In genomic region chr2:179689761-179690160, GRCm38 (mm10) we compare ENCODE assay signal across 24 mouse cellular contexts.
DNase-seq lines count a peak whose midpoint lies in the region; ATAC-seq and TF ChIP-seq lines count a peak whose summit lies in the region.
"Had no signal": no experiment of that assay in that cellular context is flagged by ENCODE, and none has a peak within 500 bp of the region (broad histone marks: within the 10 kb centered on the region; RNA-seq: fewer than 3 reads in every experiment).

No protein-coding gene starts in this region.

- no peak for TF ChIP-seq CTCF in lung, postnatal 0 days (IDR thresholded peaks at IDR 0.05)

- no peak overlapping the region for H3K4me2 ChIP-seq in lung, postnatal 0 days (replicated peaks; ENCODE audit: low read depth, low read length)
- H3K4me2 ChIP-seq: embryonic facial prominence, embryonic 12.5 days; embryonic facial prominence, embryonic 15.5 days; heart, embryonic 12.5 days; heart, embryonic 15.5 days; hindbrain, embryonic 13.5 days had no signal

- no peaks in the 10 kb centered on the region for H3K27me3 ChIP-seq in lung, postnatal 0 days (replicated peaks; ENCODE audit: insufficient read depth, low read length)

- ATAC-seq in lung, postnatal 0 days = peak; percentile 27
- ATAC-seq: CD4-positive, CD25-positive, alpha-beta regulatory T cell, adult 4 months; hindbrain, embryonic 16.5 days had no signal

- WGBS in lung, postnatal 0 days = 46% methylated on average over 3 of the region's 3 CpGs

- H3K27ac ChIP-seq in lung, postnatal 0 days (ENCODE audit: low read length) = no peak overlapping the region
- H3K27ac ChIP-seq: embryonic facial prominence, embryonic 12.5 days; embryonic facial prominence, embryonic 15.5 days; gastrocnemius, adult 2 months; heart, embryonic 15.5 days; hindbrain, embryonic 13.5 days had no signal

- no peaks in the 10 kb centered on the region for H3K36me3 ChIP-seq in lung, postnatal 0 days (ENCODE audit: insufficient read depth, low read length)
- H3K36me3 ChIP-seq: embryonic facial prominence, embryonic 12.5 days; embryonic facial prominence, embryonic 15.5 days; heart, embryonic 12.5 days; heart, embryonic 15.5 days; hindbrain, embryonic 10.5 days; hindbrain, embryonic 13.5 days had no signal

- H3K4me3 ChIP-seq in lung, postnatal 0 days (ENCODE audit: low read depth, low read length) = no peak overlapping the region
- H3K4me3 ChIP-seq: embryonic facial prominence, embryonic 12.5 days; embryonic facial prominence, embryonic 15.5 days; gastrocnemius, adult 2 months; heart, embryonic 12.5 days; heart, embryonic 15.5 days; hindbrain, embryonic 10.5 days; hindbrain, embryonic 13.5 days had no signal

- H3K9ac ChIP-seq in lung, postnatal 0 days (replicated peaks; ENCODE audit: low read depth) = no peak overlapping the region
- H3K9ac ChIP-seq: embryonic facial prominence, embryonic 12.5 days; embryonic facial prominence, embryonic 15.5 days; forebrain, postnatal 0 days; heart, embryonic 12.5 days; heart, embryonic 15.5 days; hindbrain, embryonic 13.5 days had no signal

- TF ChIP-seq EP300 in lung, postnatal 0 days (IDR thresholded peaks at IDR 0.05) = no peak

- DNase-seq in adrenal gland, postnatal 14 days = peak; percentile 11
- no peak for DNase-seq in adrenal gland, postnatal 25 days
- peak; percentile 24 for DNase-seq in lung, postnatal 0 days (ENCODE audit: low spot score)
- DNase-seq in lung, postnatal 4 days = no peak
- peak; percentile 19 for DNase-seq in lung, postnatal 14 days
- DNase-seq in heart, adult 18-20 months = no peak
- DNase-seq: cerebellum, adult 11 months; cerebellum, adult 2 months; cerebellum, adult 9-11 months; cerebellum, postnatal 25 days; forebrain, postnatal 0 days; gastrocnemius, adult 2 months; gastrocnemius, postnatal 14 days; heart, adult 11 months; heart, postnatal 10 days; heart, postnatal 36 days had no signal

- no peaks in the 10 kb centered on the region for H3K4me1 ChIP-seq in lung, postnatal 0 days (ENCODE audit: insufficient read depth, low read depth, low read length)
- H3K4me1 ChIP-seq: embryonic facial prominence, embryonic 12.5 days; embryonic facial prominence, embryonic 15.5 days; heart, embryonic 12.5 days; heart, embryonic 15.5 days had no signal

- no peaks in the 10 kb centered on the region for H3K9me3 ChIP-seq in lung, postnatal 0 days (ENCODE audit: low read length)
- H3K9me3 ChIP-seq: embryonic facial prominence, embryonic 12.5 days; embryonic facial prominence, embryonic 15.5 days; heart, embryonic 12.5 days; heart, embryonic 15.5 days; hindbrain, embryonic 10.5 days; hindbrain, embryonic 13.5 days had no signal

Comparison
In these comparisons a context has a peak if more than half of its experiments do, and no peak if none do; other contexts are left out.
1. DNase-seq: peak in adrenal gland, postnatal 14 days (single experiment), lung, postnatal 0 days (single experiment) and lung, postnatal 14 days (single experiment); none in adrenal gland, postnatal 25 days (single experiment), lung, postnatal 4 days (0 of 2) and heart, adult 18-20 months (0 of 2).